Mouse (Mus musculus): ENCODE measurements around the gene Agfg2. TPM values are rescaled to one million over a fixed set of nuclear protein-coding genes. Genes with fewer than 3 reads are reported as not detected.

Gene Agfg2
- total RNA-seq, 2 experiments from 2014 or later = 61.8 to 63.9 TPM

- no peak for DNase-seq (ENCODE audit: extremely low spot score in 1 of 2, low spot score in 1 of 2)
These were observed 885 bp downstream of the Agfg2 start for GRCm38 (mm10) chr5:137683388-137684293.

- DNase-seq (ENCODE audit: extremely low spot score in 1 of 2, low spot score in 1 of 2) = no peak
These were observed 2.0 kb downstream of the Agfg2 start for GRCm38 (mm10) chr5:137682526-137682925.

DNA sequence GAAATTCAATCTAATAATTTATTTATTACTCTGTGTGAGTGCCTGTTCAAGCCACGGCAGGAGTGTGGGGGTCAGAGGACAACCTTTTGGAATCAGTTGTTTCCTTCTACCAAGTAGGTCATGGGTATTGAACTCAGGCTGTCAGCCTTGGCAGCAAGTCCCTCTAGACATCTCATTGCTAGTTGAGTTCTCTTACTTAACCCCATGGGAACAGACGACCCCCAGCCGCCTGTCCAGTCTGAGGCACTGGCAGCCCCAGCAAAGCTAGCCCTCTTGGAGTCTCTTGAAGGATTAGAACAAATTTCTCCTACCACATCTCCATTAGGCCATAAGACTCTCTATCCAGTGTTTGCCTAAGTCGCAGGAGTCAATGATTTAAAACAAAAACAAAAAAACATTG, 4.8 kb downstream of the Agfg2 start:
- DNase-seq (ENCODE audit: extremely low spot score in 1 of 2, low spot score in 1 of 2) = no peak

- DNase-seq (ENCODE audit: extremely low spot score in 1 of 2, low spot score in 1 of 2) = no peak
These were observed 5.8 kb downstream of the Agfg2 start for GRCm38 (mm10) chr5:137678736-137679135.

GRCm38 (mm10) chr5:137677859-137678258, 6.7 kb downstream of the Agfg2 start:
- DNase-seq (ENCODE audit: extremely low spot score in 1 of 2, low spot score in 1 of 2) = no peak

DNA sequence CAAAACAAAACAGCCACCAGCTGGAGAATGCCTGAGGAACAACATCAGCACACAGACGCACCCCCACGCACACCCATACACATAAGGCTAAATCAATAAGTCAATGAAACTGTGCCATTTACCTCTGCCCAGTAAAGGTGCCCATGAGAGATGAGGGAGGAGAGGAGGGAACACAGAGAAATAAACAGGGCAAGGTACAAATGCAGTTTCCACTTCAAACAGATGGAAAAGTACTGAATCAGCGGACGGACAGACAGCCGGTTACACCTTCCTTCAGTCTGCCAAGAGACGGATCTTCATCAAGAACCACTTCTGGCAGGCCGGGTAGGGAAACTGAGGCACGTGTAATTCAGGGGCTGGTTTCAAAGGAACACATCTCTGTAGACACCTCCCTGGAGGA, 9.7 kb downstream of the Agfg2 start:
- DNase-seq (ENCODE audit: extremely low spot score in 1 of 2, low spot score in 1 of 2) = no peak

GRCm38 (mm10) chr5:137673015-137673414, 11.5 kb downstream of the Agfg2 start:
- DNase-seq (ENCODE audit: extremely low spot score in 1 of 2, low spot score in 1 of 2) = no peak

GRCm38 (mm10) chr5:137672361-137672760, 12.2 kb downstream of the Agfg2 start:
- DNase-seq (ENCODE audit: extremely low spot score in 1 of 2, low spot score in 1 of 2) = no peak

DNA sequence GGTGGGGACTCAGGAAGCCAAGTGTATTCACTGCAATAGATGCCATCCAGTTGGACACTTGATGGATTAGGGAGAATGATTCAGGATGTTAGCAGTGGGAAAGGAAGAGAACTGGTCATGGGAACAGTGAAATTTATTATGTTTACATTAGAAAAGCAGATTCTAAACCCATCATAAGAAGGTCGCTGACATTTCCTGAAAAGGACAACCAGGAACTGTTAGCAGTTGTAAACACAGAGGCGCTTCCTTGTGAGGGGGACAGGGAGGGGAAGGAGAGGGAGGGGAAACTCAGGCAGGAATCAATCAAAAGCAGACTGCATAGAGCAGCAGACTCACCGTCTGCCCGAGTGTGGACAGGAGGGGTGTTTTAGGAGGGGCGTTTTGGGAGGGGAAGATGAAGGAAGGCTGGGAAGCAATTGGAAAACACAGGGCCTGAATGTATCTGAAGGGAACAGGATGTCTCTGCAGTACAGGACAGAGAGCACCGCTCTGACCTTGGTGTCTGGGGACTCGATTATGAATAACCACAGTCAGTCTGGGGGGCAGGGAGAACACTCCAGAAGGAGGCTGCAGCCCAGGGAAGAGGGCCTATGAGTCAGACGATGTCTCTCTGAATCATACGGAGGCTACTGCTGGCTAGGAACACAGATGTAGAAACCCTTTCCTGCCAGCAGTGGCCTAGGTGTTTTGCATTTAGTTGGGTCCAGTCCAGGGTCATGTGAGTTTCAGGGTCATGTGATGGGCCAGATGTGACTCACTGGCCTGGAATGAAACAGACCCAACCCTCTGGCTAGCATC, 12.9 kb downstream of the Agfg2 start:
- no peak for DNase-seq (ENCODE audit: extremely low spot score in 1 of 2, low spot score in 1 of 2)

DNA sequence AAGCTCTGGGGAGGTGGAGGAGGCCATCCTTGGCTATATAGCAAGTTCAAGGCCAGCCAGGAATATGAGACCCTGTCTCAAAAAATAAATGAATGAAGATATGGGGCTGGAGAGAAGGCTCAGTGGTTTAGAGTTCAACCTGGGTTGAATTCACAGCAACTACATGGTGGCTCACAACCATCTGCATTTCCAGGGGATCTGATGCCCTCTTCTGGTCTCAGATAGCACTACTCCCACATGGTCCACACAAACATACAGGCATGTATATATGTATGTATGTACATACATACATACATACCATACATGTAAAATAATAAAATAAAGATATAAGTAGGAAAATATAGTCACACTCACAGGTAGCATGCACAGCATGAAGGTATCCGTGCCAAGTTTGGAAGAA, 14.3 kb downstream of the Agfg2 start:
- DNase-seq (ENCODE audit: extremely low spot score in 1 of 2, low spot score in 1 of 2) = peak in 1 of 2 experiments; percentile 1

DNA sequence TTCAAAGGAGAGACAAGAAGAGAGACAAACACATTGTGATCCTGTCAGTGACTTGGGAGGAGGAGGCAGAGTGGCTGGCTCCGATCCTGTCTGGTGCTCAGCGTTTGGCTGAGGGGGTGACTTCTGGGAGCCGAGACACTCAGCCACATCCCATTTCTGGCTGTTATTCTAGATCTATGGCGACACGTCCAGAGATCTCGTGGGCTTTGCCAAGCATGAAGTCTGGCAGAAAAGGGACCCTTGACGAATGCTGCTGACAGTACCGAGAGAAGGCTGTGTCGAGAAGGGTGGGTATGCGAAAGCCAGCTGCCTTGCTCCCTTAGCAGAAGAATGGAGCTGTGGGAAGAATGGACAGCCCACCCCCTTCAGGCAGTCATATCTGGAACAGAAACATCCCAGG, 15.6 kb downstream of the Agfg2 start:
- DNase-seq (ENCODE audit: extremely low spot score in 1 of 2, low spot score in 1 of 2) = peak in 1 of 2 experiments; percentile 1

DNA sequence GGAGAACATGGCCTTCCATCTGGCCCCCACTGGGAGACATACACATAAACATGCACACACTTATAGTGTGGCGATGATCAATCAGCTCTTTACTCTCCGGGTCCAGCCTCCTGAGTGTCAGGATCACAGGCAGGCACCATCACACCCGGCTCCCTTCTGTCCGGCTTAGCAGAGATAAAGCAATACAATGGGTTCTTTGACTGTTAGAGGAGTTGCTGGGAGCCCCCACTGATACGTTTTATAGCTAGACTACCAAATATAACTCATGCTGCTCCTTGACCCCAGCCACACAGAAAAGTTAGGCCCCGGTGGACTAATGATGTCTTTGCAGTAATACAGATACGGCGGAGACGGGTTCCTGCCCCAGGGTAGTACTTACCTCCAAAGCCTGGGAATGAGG, 21.5 kb downstream of the Agfg2 start:
- no peak for DNase-seq (ENCODE audit: extremely low spot score in 1 of 2, low spot score in 1 of 2)

DNA sequence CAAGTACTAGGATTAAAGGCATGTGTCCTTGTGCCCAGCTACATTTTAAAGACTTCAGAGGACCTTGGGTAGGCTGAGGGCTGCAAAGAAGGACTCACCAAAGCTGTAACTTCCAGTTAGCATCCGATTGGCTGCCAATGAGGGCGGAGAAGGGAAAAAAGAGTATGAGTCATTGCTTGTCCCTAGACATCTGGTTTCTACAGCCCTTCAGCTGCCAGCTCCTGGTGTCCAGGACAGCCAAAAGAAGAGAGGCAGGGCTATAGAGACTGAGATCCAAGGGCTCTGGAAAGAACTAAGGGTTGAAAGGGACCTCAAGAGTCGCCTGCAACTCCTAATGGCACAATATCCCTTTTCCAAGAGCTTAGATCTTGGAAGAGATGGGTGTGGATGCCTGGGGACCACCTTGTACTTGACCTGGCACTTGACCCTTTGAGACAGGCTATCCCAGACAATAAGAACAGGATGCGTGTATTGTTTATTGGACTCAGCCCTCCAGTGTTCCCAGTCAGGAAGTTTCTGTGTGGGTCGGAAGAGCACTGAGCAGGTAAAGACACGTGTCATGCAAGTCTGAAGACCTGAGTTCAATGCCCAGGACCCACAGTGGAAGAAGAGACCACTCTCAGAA, 24.4 kb downstream of the Agfg2 start:
- no peak for DNase-seq (ENCODE audit: extremely low spot score in 1 of 2, low spot score in 1 of 2)

GRCm38 (mm10) chr5:137656977-137657376, 27.5 kb downstream of the Agfg2 start:
- DNase-seq (ENCODE audit: extremely low spot score in 1 of 2, low spot score in 1 of 2) = peak; percentile 46 to 68

- DNase-seq (ENCODE audit: extremely low spot score in 1 of 2, low spot score in 1 of 2) = no peak
These were observed 29.8 kb downstream of the Agfg2 start for GRCm38 (mm10) chr5:137654746-137655145.

GRCm38 (mm10) chr5:137653366-137653765, 31.2 kb downstream of the Agfg2 start:
- DNase-seq (ENCODE audit: extremely low spot score in 1 of 2, low spot score in 1 of 2) = no peak

DNA sequence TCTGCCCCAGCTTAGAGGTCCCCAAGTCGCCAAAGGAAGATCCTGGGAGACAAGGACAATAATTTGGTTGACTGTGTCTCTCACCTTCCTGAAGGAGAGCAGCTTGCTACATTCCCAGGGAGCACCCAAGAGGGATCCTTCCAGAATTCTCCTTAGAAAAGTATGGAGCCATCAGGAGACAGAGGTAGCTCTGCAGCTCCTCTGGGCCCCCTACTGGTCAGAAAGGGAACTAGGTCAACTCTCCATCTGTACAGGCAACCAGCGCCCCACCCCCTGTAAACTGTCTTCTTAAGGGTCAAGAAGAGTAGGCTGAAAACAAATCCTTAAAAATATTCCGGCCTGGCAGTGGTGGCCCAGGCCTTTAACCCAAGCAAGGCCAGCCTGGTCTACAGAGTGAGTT, 32.1 kb downstream of the Agfg2 start:
- DNase-seq (ENCODE audit: extremely low spot score in 1 of 2, low spot score in 1 of 2) = peak in 1 of 2 experiments; percentile 65

- DNase-seq (ENCODE audit: extremely low spot score in 1 of 2, low spot score in 1 of 2) = no peak
These were observed 34.6 kb downstream of the Agfg2 start for GRCm38 (mm10) chr5:137649669-137650571.

DNA sequence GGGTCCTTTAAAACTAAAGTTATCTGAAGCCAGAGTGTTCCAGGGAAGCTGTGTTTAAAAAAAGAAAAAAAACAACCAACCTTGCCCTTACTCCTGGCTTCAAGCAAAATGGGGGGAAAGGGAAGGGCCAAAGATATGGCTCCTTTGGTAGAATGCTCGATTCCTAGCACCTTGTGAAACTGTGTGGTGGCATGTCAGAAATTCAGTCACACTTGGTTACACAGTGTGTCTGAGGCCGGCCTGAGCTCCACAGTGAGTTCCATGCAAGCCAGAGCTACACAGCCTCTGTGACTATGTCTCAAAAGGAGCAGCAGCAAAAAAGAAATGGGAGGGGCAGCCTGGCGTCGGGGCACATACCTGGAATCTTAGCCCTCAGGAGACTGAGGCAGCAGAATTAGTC, 35.3 kb downstream of the Agfg2 start:
- DNase-seq (ENCODE audit: extremely low spot score in 1 of 2, low spot score in 1 of 2) = no peak
